Mouse (Mus musculus): ENCODE data around the gene Htra2.
A peak's percentile ranks its signal among the peaks of the same experiment; 100 is the strongest.

DNA sequence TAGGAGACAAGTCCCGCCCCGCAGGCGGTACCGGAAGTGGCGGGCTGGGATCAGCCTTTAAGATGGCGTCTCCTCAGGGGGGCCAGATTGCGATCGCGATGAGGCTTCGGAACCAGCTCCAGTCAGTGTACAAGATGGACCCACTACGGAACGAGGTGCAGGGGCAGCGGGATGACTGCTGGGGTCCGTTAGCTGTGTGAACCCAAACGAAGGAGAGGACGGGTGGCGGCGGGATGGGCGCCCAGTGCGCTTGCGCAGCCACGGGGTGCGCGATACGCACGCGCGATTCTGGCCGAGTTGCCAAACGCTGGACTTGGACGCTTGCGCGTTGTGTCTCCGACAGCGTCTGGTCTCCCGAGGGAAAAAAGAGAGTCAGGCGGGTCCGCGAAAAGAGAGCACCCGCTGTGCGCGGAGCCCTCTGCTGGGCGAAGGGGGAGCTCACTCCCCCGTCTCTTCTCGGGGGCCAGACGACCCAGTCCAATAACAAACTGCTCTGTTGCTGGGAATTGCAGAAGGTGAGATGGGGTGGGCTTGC, 23.3 kb upstream of the Htra2 start:
- TF ChIP-seq CTCF (IDR thresholded peaks at IDR 0.05; ENCODE audit: control insufficient read depth, insufficient read depth, insufficient read length) (peak; percentile 62), USF1 (IDR thresholded peaks at IDR 0.05; ENCODE audit: low read depth) (no peak)
